Comparison of ENCODE assay signal across 8 mouse cellular contexts in genomic region chr12:118854831-118855453, GRCm38 (mm10). TPM values are rescaled to one million over a fixed set of nuclear protein-coding genes. Genes with fewer than 3 reads are reported as not detected.
DNase-seq lines count a peak whose midpoint lies in the region; ATAC-seq and TF ChIP-seq lines count a peak whose summit lies in the region.

No protein-coding gene starts in this region.

- peaks cover 15% of the 10 kb centered on the region for H3K27me3 ChIP-seq in forebrain, embryonic 16.5 days (replicated peaks; ENCODE audit: control insufficient read depth, insufficient read depth, low read length)
- peaks cover 75% of the 10 kb centered on the region for H3K27me3 ChIP-seq in intestine, embryonic 14.5 days (replicated peaks; ENCODE audit: control insufficient read depth, insufficient read depth, low read length)
- H3K27me3 ChIP-seq in limb, embryonic 11.5 days (ENCODE audit: control insufficient read depth, insufficient read depth, low read length): peaks cover 18% of the 10 kb centered on the region
- H3K27me3 ChIP-seq in midbrain, embryonic 10.5 days (ENCODE audit: low read depth, poor library complexity, severe bottlenecking): peaks cover 55% of the 10 kb centered on the region
- H3K27me3 ChIP-seq in small intestine, adult 2 months (ENCODE audit: control insufficient read depth, insufficient read depth, low read length): peaks cover 42% of the 10 kb centered on the region

- no peaks in the 10 kb centered on the region for H3K9me3 ChIP-seq in forebrain, embryonic 16.5 days (ENCODE audit: control insufficient read depth, low read length)
- no peaks in the 10 kb centered on the region for H3K9me3 ChIP-seq in intestine, embryonic 14.5 days (ENCODE audit: control insufficient read depth, low read length)
- H3K9me3 ChIP-seq in limb, embryonic 11.5 days (ENCODE audit: control insufficient read depth, low read length): no peaks in the 10 kb centered on the region
- no peaks in the 10 kb centered on the region for H3K9me3 ChIP-seq in midbrain, embryonic 10.5 days (replicated peaks)

- H3K9ac ChIP-seq in forebrain, embryonic 16.5 days (replicated peaks; ENCODE audit: low read depth, low read length): peak overlapping the region; percentile 70
- H3K9ac ChIP-seq in intestine, embryonic 14.5 days (ENCODE audit: low read length): no peak overlapping the region
- H3K9ac ChIP-seq in limb, embryonic 11.5 days (ENCODE audit: low read length): peak overlapping the region; percentile 72

- H3K36me3 ChIP-seq in forebrain, embryonic 16.5 days (ENCODE audit: control insufficient read depth, insufficient read depth): no peaks in the 10 kb centered on the region
- H3K36me3 ChIP-seq in intestine, embryonic 14.5 days (ENCODE audit: control insufficient read depth, insufficient read depth, low read length): no peaks in the 10 kb centered on the region
- H3K36me3 ChIP-seq in limb, embryonic 11.5 days (ENCODE audit: control insufficient read depth, insufficient read depth, low read length): no peaks in the 10 kb centered on the region
- H3K36me3 ChIP-seq in midbrain, embryonic 10.5 days: no peaks in the 10 kb centered on the region
- H3K36me3 ChIP-seq in small intestine, adult 2 months (ENCODE audit: control insufficient read depth, insufficient read depth, low read length): no peaks in the 10 kb centered on the region

- H3K4me3 ChIP-seq in forebrain, embryonic 16.5 days (replicated peaks; ENCODE audit: low read length): peak overlapping the region; percentile 55
- H3K4me3 ChIP-seq in intestine, embryonic 14.5 days (ENCODE audit: low read depth, low read length): peak overlapping the region; percentile 33
- H3K4me3 ChIP-seq in limb, embryonic 11.5 days (ENCODE audit: low read depth, low read length): peak overlapping the region; percentile 41
- peak overlapping the region; percentile 57 for H3K4me3 ChIP-seq in midbrain, embryonic 10.5 days
- H3K4me3 ChIP-seq in small intestine, adult 2 months (ENCODE audit: low read depth, low read length): no peak overlapping the region

- TF ChIP-seq POLR2A in small intestine, adult 2 months (IDR thresholded peaks at IDR 0.05; ENCODE audit: low read depth, low read length): no peak

- peak; percentile 98 for ATAC-seq in forebrain, embryonic 16.5 days
- ATAC-seq in intestine, embryonic 14.5 days (replicated peaks; ENCODE audit: low FRiP score, low TSS enrichment, low read depth): peak; percentile 94
- peak; percentile 92 for ATAC-seq in limb, embryonic 11.5 days (ENCODE audit: insufficient number of reproducible peaks, low FRiP score, low TSS enrichment, low read depth)

- H3K4me2 ChIP-seq in forebrain, embryonic 16.5 days (ENCODE audit: low read length): peak overlapping the region; percentile 57
- H3K4me2 ChIP-seq in intestine, embryonic 14.5 days (ENCODE audit: low read length): peak overlapping the region; percentile 51
- peak overlapping the region; percentile 60 for H3K4me2 ChIP-seq in limb, embryonic 11.5 days (ENCODE audit: low read depth, severe bottlenecking)

- peak overlapping the region; percentile 75 for H3K27ac ChIP-seq in forebrain, embryonic 16.5 days (ENCODE audit: low read length)
- H3K27ac ChIP-seq in intestine, embryonic 14.5 days (ENCODE audit: low read depth): no peak overlapping the region
- no peak overlapping the region for H3K27ac ChIP-seq in limb, embryonic 11.5 days (replicated peaks; ENCODE audit: low read depth, low read length)
- H3K27ac ChIP-seq in midbrain, embryonic 10.5 days (replicated peaks): peak overlapping the region; percentile 88
- H3K27ac ChIP-seq in small intestine, adult 2 months (ENCODE audit: insufficient read depth, low read depth, low read length): no peak overlapping the region

- H3K4me1 ChIP-seq in forebrain, embryonic 16.5 days (replicated peaks; ENCODE audit: control insufficient read depth, insufficient read depth, low read length): peaks cover 4% of the 10 kb centered on the region; the same call in 1 of the 2 replicates
- H3K4me1 ChIP-seq in intestine, embryonic 14.5 days (replicated peaks; ENCODE audit: control insufficient read depth, insufficient read depth, low read length): no peaks in the 10 kb centered on the region
- 0 out of 2 replicates have a peak, but pooled peaks cover 3% of the 10 kb centered on the region for H3K4me1 ChIP-seq in limb, embryonic 11.5 days (ENCODE audit: control insufficient read depth, insufficient read depth, low read length)
- H3K4me1 ChIP-seq in midbrain, embryonic 10.5 days: peaks cover 64% of the 10 kb centered on the region
- no peaks in the 10 kb centered on the region for H3K4me1 ChIP-seq in small intestine, adult 2 months (ENCODE audit: control insufficient read depth, insufficient read depth, insufficient read length, low read length)

- DNase-seq in gastrocnemius, postnatal 10 days: peak; percentile 64
- no peak for DNase-seq in gastrocnemius, postnatal 25 days
- DNase-seq in cerebellum, adult 18-20 months: peak; percentile 45 to 56
- peak; percentile 88 for DNase-seq in intestine, embryonic 14.5 days (ENCODE audit: low spot score)
- DNase-seq in limb, embryonic 11.5 days (ENCODE audit: low spot score): peak; percentile 91
- DNase-seq in midbrain, embryonic 10.5 days (ENCODE audit: low spot score): peak; percentile 93

- WGBS in forebrain, embryonic 16.5 days: under 1% methylated on average over 34 of the region's 34 CpGs
- under 1% methylated on average over 34 of the region's 34 CpGs for WGBS in intestine, embryonic 14.5 days
- 0% methylated on average over 34 of the region's 34 CpGs for WGBS in limb, embryonic 11.5 days
- under 1% methylated on average over 34 of the region's 34 CpGs for WGBS in midbrain, embryonic 10.5 days
- under 1% methylated on average over 34 of the region's 34 CpGs for WGBS in small intestine, adult 2 months

- TF ChIP-seq CTCF in small intestine, adult 2 months (IDR thresholded peaks at IDR 0.05; ENCODE audit: extremely low read depth, insufficient read length, insufficient replicate concordance, low read depth, low read length): peak; percentile 51; the same call in 1 of the 2 replicates

RNA-seq across cellular contexts. Expression of gene Sp8, which starts 8.8 kb away (rescaled TPM):
- under 1 TPM in 1 of 2 experiments, not detected in 1; 0.09 TPM for total RNA-seq in gastrocnemius, postnatal 10 days (2021)
- total RNA-seq in gastrocnemius, postnatal 25 days (2021): not detected
- 11.8 and 12.0 TPM in 2 replicates for polyA plus RNA-seq in forebrain, embryonic 16.5 days (2015; fragmentation: Nextera tagmentation; extraction: Ambion mirVana)
- polyA plus RNA-seq in intestine, embryonic 14.5 days (2014; fragmentation: Nextera tagmentation; extraction: Ambion mirVana): not detected in 2 replicates
- polyA plus RNA-seq in limb, embryonic 11.5 days (2014; fragmentation: Nextera tagmentation; extraction: Ambion mirVana): 4.5 and 5.1 TPM in 2 replicates
- polyA plus RNA-seq in midbrain, embryonic 10.5 days (2016; fragmentation: Nextera tagmentation; extraction: Ambion mirVana): 12.2 and 12.6 TPM in 2 replicates
- not detected in 2 replicates for polyA plus RNA-seq in small intestine, adult 2 months (2012; rRNA removed)

Comparison
In these comparisons a context has a peak if more than half of its experiments do, and no peak if none do; other contexts are left out.
1. H3K27ac ChIP-seq: peak in forebrain, embryonic 16.5 days (single experiment) and midbrain, embryonic 10.5 days (single experiment); none in intestine, embryonic 14.5 days (single experiment), limb, embryonic 11.5 days (single experiment) and small intestine, adult 2 months (single experiment).
2. Peak in every context shown above with its lines, with median percentiles within 50 percentile points of each other: ATAC-seq and H3K4me2 ChIP-seq.